Mouse (Mus musculus) lung, adult 2 months (tissue): ENCODE data around the gene Hebp2. TPM values are rescaled to one million over a fixed set of nuclear protein-coding genes. Genes with fewer than 3 reads are reported as not detected.

ENCODE experiments used
- DNase-seq: peaks from one replicate; pipeline ENCODE4 v3.0.0; 2022
- H3K4me1 ChIP-seq: fragments of 200-500 bp; 2 replicates; pipeline ENCODE4 v1.6.1; 2011; ENCODE audit warnings: low read length; ENCODE audit not compliant: control insufficient read depth, insufficient read depth
- H3K4me3 ChIP-seq: fragments of 200-500 bp; replicated peaks from 2 replicates; pipeline ENCODE3; 2011; ENCODE audit warnings: low read depth, mild to moderate bottlenecking, control low read depth, low read length; ENCODE audit errors: extremely low read depth
- CTCF ChIP-seq: fragments of 200-500 bp; IDR thresholded peaks from 2 replicates; pipeline ENCODE4 v1.5.1; 2011; ENCODE audit warnings: mild to moderate bottlenecking, low read length, control low read depth; ENCODE audit not compliant: insufficient read depth
- POLR2A ChIP-seq: fragments of 200-500 bp; IDR thresholded peaks from 2 replicates; pipeline ENCODE4 v1.6.1; 2011; ENCODE audit warnings: low read depth, mild to moderate bottlenecking, control low read depth, low read length, borderline replicate concordance; ENCODE audit errors: extremely low read depth
- WGBS: fragments of 180-500 bp; shearing (Covaris S2); methylation state at CpG from one replicate; pipeline ENCODE4 v1.1.7; 2018; 5-methylcytosine and 5-hydroxymethylcytosine counted together
- polyA plus RNA-seq: library from polyadenylated mRNA; depleted of rRNA; stranded (reverse); fragments of >200 nt; gene quantifications from 2 replicates; pipeline ENCODE4 v1.2.3, GENCODE M21; 2012; rRNA removed

Hebp2 gene
- polyA plus RNA-seq, 1 experiment = 5.5 TPM

DNA sequence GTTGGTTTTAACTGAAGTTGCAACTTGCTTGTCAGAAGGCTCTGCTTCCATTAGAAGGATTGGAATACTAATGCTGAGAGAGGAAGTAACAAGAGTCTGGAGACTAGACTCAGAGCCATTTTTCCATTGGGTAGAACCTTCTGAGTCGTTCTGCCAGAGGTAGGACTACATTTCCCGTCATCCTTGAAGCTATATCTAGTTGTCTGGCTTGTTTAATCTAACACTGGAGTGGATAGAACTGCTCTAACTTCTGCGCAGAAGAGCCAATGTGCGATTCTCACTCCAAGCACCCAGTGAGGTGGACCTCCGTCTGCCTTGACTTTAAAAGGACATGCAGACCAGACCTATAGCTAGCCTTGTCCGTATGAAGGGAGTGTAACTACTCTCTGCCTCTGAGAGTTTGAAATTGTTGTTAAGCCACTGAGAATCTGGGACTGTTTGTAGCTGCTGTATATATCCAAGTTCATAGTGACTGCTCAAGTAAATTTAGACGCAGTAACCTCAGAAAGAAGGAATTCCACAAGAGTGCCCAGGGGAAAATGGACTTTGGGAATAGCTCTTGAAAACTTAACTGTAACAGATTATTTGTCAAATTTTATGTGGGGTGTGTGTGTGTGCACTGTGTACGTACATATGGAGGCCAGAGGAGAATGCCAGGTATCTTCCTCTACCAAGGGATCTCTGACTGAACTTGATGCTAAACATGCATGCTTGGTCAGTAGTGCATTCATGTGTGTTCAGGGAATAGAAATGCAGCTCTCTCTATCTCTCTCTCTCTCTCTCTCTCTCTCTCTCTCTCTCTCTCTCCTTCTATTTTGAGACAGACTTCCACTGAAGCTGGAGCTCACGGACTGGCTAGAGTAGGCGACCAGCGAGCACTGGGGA, 52.6 kb downstream of the Hebp2 start:
- no peaks in the 10 kb centered on the region for H3K4me1 ChIP-seq
- TF ChIP-seq POLR2A (no peak), CTCF (no peak)
- DNase-seq = no peak
- WGBS = 87% methylated on average over 11 of the region's 11 CpGs
- no peak overlapping the region for H3K4me3 ChIP-seq

DNA sequence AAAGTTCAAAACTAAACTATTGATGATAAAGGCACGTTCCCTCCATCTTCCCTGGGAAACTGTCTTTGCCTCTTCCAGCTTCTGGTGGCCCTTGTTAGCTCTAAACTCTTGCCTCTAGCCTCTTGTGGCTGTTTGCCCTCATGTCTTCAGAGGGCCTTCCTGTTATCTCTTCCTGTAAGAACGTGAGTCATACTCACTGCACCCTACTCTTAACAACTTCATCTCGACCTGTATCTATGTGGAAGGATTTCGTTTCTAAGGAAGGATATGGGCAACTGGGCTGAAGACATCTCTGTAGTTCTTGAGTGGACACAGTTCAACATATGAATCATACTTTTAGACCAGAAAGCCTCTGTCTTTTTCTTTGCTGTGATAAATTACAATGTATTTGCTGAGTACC, 53.9 kb downstream of the Hebp2 start:
- Histone ChIP-seq H3K4me3 (no peak overlapping the region), H3K4me1 (no peaks in the 10 kb centered on the region)
- 25% methylated on average over 4 of the region's 4 CpGs for WGBS
- TF ChIP-seq POLR2A (no peak), CTCF (no peak)
- no peak for DNase-seq

DNA sequence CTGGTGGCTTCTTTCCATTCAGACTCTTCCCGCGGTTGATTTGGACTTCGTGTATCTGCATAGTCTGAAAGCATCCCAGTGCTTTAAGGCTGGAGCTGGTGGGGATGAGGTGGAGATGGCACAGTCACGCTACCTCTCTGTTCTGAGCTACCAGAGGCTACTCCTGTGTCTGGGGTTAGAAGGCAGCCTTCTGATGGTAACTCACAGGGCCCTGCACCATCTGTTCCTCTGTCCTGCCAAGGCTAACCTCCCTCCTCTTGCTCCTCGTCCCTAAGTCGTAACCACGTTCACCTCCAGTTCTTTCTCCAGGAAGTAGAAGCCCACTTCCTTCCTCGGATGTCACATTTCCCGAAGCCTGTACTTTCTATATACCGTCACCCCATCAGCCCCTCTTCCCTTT, 55.9 kb downstream of the Hebp2 start:
- 67% methylated on average over 10 of the region's 10 CpGs for WGBS
- no peak for DNase-seq

More for the DNA sequence above, 55.9 kb downstream of the Hebp2 start:
- no peak for TF ChIP-seq CTCF
- TF ChIP-seq POLR2A = no peak
- no peak overlapping the region for H3K4me3 ChIP-seq
- no peaks in the 10 kb centered on the region for H3K4me1 ChIP-seq

Other genes with a start within 250 kb of the Hebp2 start
- 5.9 and 9.0 TPM in 2 replicates for gene Nhsl1, start 227.1 kb downstream of the Hebp2 start, polyA plus RNA-seq
- 3.2 and 3.4 TPM in 2 replicates for gene Arfgef3, start 197.9 kb upstream of the Hebp2 start, polyA plus RNA-seq
- gene Gm4922, start 240.7 kb upstream of the Hebp2 start, polyA plus RNA-seq = not detected in 2 replicates